Mouse (Mus musculus) megakaryocyte, embryonic 14.5 days (primary cell): ENCODE measurements at regions not wholly inside any gene's neighbourhood (a gene's known extent, or its start where the extent isn't known, plus 50 kb on each side); places are given as distances from the start of the nearest gene placed in this dataset.

ENCODE experiments used
- FLI1 ChIP-seq: IDR thresholded peaks from 2 replicates; pipeline ENCODE4 v1.6.1; 2012; ENCODE audit warnings: low read length, inconsistent platforms, mixed read lengths
- GATA1 ChIP-seq: IDR thresholded peaks from 3 replicates; pipeline ENCODE4 v1.6.1; 2012; ENCODE audit warnings: mixed read lengths, low read length, inconsistent platforms, borderline replicate concordance

- TF ChIP-seq GATA1 (no peak), FLI1 (no peak)
These were observed 85.1 kb upstream of the Krtap11-1 start for GRCm38 (mm10) chr16:89656036-89656435.
